Mouse (Mus musculus) cerebellum, adult 2 months (tissue): ENCODE data around the gene Ptprf.

Experiments used
- CTCF ChIP-seq: fragments of 200-500 bp; IDR thresholded peaks from 2 replicates; pipeline ENCODE4 v1.5.1; 2011; ENCODE audit warnings: low read depth, mild to moderate bottlenecking, control low read depth, low read length, moderate library complexity, borderline replicate concordance; ENCODE audit not compliant: insufficient read depth
- POLR2A ChIP-seq: fragments of 200-500 bp; IDR thresholded peaks from 2 replicates; pipeline ENCODE4 v1.6.1; 2011; ENCODE audit warnings: low read length, control low read depth, borderline replicate concordance; ENCODE audit not compliant: insufficient read depth

DNA sequence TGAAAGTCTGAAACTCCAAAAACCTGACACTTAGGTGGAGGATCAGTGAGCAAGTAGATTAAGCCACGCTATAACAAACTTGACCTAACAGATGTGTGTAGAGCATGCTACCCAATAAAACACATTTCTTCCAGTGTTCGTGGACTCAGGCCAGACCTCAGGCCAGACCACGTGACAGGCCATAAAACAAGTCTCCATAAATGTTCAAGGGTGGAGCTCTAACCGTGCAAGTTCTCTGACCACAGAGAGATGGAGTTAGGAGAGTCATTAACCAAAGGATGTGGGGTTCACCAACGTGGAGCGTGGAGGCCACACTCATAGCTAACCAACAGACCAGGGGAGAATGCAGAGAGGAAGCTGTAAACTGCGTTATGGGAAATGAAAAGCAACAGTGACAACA, 35.3 kb upstream of the Ptprf start:
- TF ChIP-seq CTCF (no peak), POLR2A (no peak)
